Mouse (Mus musculus) cerebellum, adult 2 months (tissue): ENCODE results near the gene Olfr1202.

ENCODE experiments used
- CTCF ChIP-seq: fragments of 200-500 bp; IDR thresholded peaks from 2 replicates; pipeline ENCODE4 v1.5.1; 2011; ENCODE audit warnings: low read depth, mild to moderate bottlenecking, control low read depth, low read length, moderate library complexity, borderline replicate concordance; ENCODE audit not compliant: insufficient read depth
- POLR2A ChIP-seq: fragments of 200-500 bp; IDR thresholded peaks from 2 replicates; pipeline ENCODE4 v1.6.1; 2011; ENCODE audit warnings: low read length, control low read depth, borderline replicate concordance; ENCODE audit not compliant: insufficient read depth

DNA sequence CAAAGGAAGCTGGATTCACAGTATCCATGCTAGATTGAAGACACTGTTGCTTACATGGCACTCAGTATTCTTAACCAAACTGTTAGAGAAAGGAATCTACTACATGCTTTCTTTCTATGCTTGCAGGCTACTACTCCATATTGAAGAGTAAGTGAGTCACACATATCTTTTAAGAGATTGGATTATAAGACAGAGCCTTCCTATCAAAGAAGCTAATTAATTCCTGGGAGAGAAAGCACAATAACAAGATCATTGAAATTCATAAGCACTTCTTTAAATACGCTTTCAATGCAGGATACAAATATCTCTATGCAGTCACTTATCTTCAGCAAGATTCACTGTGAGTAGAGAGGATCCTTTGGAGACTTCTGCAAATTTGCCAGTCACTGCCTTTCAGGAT is at the start of gene Olfr1202:
- TF ChIP-seq CTCF (no peak), POLR2A (no peak)
